Mouse (Mus musculus): Measurements from ENCODE around the gene Primpol. TPM values are rescaled to one million over a fixed set of nuclear protein-coding genes. Genes with fewer than 3 reads are reported as not detected.
A peak's percentile ranks its signal among the peaks of the same experiment; 100 is the strongest.

Primpol gene
- polyA plus RNA-seq (2016; fragmentation: Nextera tagmentation; extraction: Ambion mirVana) = 8.2 and 8.4 TPM in 2 replicates

GRCm38 (mm10) chr8:46616879-46617689 lies at the start of gene Primpol, which contains the start of gene Casp3:
Gene Primpol (minus strand): TSS chr8:46617212.
Gene Casp3 (plus strand): TSS chr8:46617291.
- Histone ChIP-seq H3K27me3 (ENCODE audit: insufficient read depth, poor library complexity, severe bottlenecking) (no peaks in the 10 kb centered on the region), H3K4me1 (replicated peaks) (peaks cover 38% of the 10 kb centered on the region), H3K27ac (peak within 1 kb of the TSS; percentile 96), H3K9me3 (no peaks in the 10 kb centered on the region), H3K4me3 (peak within 1 kb of the TSS; percentile 93), H3K36me3 (no peaks in the 10 kb centered on the region; the same call in 1 of the 2 replicates)
- peak; percentile 99 for DNase-seq (ENCODE audit: low spot score)
- WGBS = 1% methylated on average over 53 of the region's 54 CpGs

- H3K4me3 ChIP-seq = no peak overlapping the region
- 88% methylated on average over 2 of the region's 2 CpGs for WGBS
- DNase-seq (ENCODE audit: low spot score) = no peak
- H3K27me3 ChIP-seq (ENCODE audit: insufficient read depth, poor library complexity, severe bottlenecking) = no peaks in the 10 kb centered on the region
- H3K27ac ChIP-seq = no peak overlapping the region
- H3K4me1 ChIP-seq (replicated peaks) = no peaks in the 10 kb centered on the region
- H3K9me3 ChIP-seq = no peaks in the 10 kb centered on the region
- H3K36me3 ChIP-seq = no peaks in the 10 kb centered on the region
Observed at GRCm38 (mm10) chr8:46655919-46656318, 38.9 kb upstream of the Primpol start.

- Histone ChIP-seq H3K36me3 (no peaks in the 10 kb centered on the region), H3K4me1 (replicated peaks) (no peaks in the 10 kb centered on the region), H3K4me3 (no peak overlapping the region), H3K9me3 (no peaks in the 10 kb centered on the region), H3K27me3 (ENCODE audit: insufficient read depth, poor library complexity, severe bottlenecking) (no peaks in the 10 kb centered on the region), H3K27ac (no peak overlapping the region)
- no peak for DNase-seq (ENCODE audit: low spot score)
- WGBS = 87% methylated on average over 9 of the region's 9 CpGs
Observed at GRCm38 (mm10) chr8:46651872-46652271, 34.9 kb upstream of the Primpol start.

- no peak overlapping the region for H3K4me3 ChIP-seq
- no peak overlapping the region for H3K27ac ChIP-seq
- H3K9me3 ChIP-seq = no peaks in the 10 kb centered on the region
- DNase-seq (ENCODE audit: low spot score) = no peak
- H3K4me1 ChIP-seq (replicated peaks) = no peaks in the 10 kb centered on the region
- no peaks in the 10 kb centered on the region; the same call in 1 of the 2 replicates for H3K36me3 ChIP-seq
- 92% methylated on average over 4 of the region's 4 CpGs for WGBS
- H3K27me3 ChIP-seq (ENCODE audit: insufficient read depth, poor library complexity, severe bottlenecking) = no peaks in the 10 kb centered on the region
Observed at GRCm38 (mm10) chr8:46648421-46648820, 31.4 kb upstream of the Primpol start.

GRCm38 (mm10) chr8:46641272-46641671 lies 24.3 kb upstream of the Primpol start:
- 92% methylated on average over 5 of the region's 5 CpGs for WGBS
- Histone ChIP-seq H3K4me3 (no peak overlapping the region), H3K36me3 (peaks cover 56% of the 10 kb centered on the region), H3K27me3 (ENCODE audit: insufficient read depth, poor library complexity, severe bottlenecking) (no peaks in the 10 kb centered on the region), H3K27ac (no peak overlapping the region), H3K4me1 (replicated peaks) (no peaks in the 10 kb centered on the region), H3K9me3 (no peaks in the 10 kb centered on the region)
- DNase-seq (ENCODE audit: low spot score) = no peak

- Histone ChIP-seq H3K27me3 (ENCODE audit: insufficient read depth, poor library complexity, severe bottlenecking) (no peaks in the 10 kb centered on the region), H3K4me3 (no peak overlapping the region), H3K9me3 (no peaks in the 10 kb centered on the region), H3K27ac (no peak overlapping the region), H3K36me3 (peaks cover 70% of the 10 kb centered on the region), H3K4me1 (replicated peaks) (no peaks in the 10 kb centered on the region)
- no peak for DNase-seq (ENCODE audit: low spot score)
- 86% methylated on average over 5 of the region's 5 CpGs for WGBS
Observed at GRCm38 (mm10) chr8:46639852-46640251, 22.8 kb upstream of the Primpol start.

- no peaks in the 10 kb centered on the region for H3K9me3 ChIP-seq
- no peak overlapping the region for H3K27ac ChIP-seq
- H3K27me3 ChIP-seq (ENCODE audit: insufficient read depth, poor library complexity, severe bottlenecking) = no peaks in the 10 kb centered on the region
- H3K4me1 ChIP-seq (replicated peaks) = no peaks in the 10 kb centered on the region
- peaks cover 78% of the 10 kb centered on the region for H3K36me3 ChIP-seq
- no peak overlapping the region for H3K4me3 ChIP-seq
- WGBS = 83% methylated on average over 6 of the region's 6 CpGs
- no peak for DNase-seq (ENCODE audit: low spot score)
Observed at GRCm38 (mm10) chr8:46639010-46639571, 22.1 kb upstream of the Primpol start.

- no peaks in the 10 kb centered on the region for H3K27me3 ChIP-seq (ENCODE audit: insufficient read depth, poor library complexity, severe bottlenecking)
- 89% methylated on average over 4 of the region's 4 CpGs for WGBS
- no peak overlapping the region for H3K27ac ChIP-seq
- H3K9me3 ChIP-seq = no peaks in the 10 kb centered on the region
- peaks cover 83% of the 10 kb centered on the region for H3K36me3 ChIP-seq
- H3K4me1 ChIP-seq (replicated peaks) = peaks cover 7% of the 10 kb centered on the region; the same call in 1 of the 2 replicates
- no peak overlapping the region for H3K4me3 ChIP-seq
- DNase-seq (ENCODE audit: low spot score) = no peak
Observed at GRCm38 (mm10) chr8:46630932-46631331, 13.9 kb upstream of the Primpol start.

- no peaks in the 10 kb centered on the region for H3K27me3 ChIP-seq (ENCODE audit: insufficient read depth, poor library complexity, severe bottlenecking)
- H3K4me1 ChIP-seq (replicated peaks) = peaks cover 7% of the 10 kb centered on the region; the same call in 1 of the 2 replicates
- no peak for DNase-seq (ENCODE audit: low spot score)
- H3K4me3 ChIP-seq = no peak overlapping the region
- H3K36me3 ChIP-seq = peaks cover 78% of the 10 kb centered on the region
- 95% methylated on average over 3 of the region's 3 CpGs for WGBS
- no peak overlapping the region for H3K27ac ChIP-seq
- H3K9me3 ChIP-seq = no peaks in the 10 kb centered on the region
Observed at GRCm38 (mm10) chr8:46630422-46630821, 13.4 kb upstream of the Primpol start.

GRCm38 (mm10) chr8:46628645-46629044 lies 11.6 kb upstream of the Primpol start:
- Histone ChIP-seq H3K4me3 (no peak overlapping the region), H3K27ac (no peak overlapping the region), H3K9me3 (no peaks in the 10 kb centered on the region), H3K4me1 (replicated peaks) (peaks cover 7% of the 10 kb centered on the region), H3K27me3 (ENCODE audit: insufficient read depth, poor library complexity, severe bottlenecking) (no peaks in the 10 kb centered on the region), H3K36me3 (peaks cover 66% of the 10 kb centered on the region)
- 98% methylated on average over 1 of the region's 1 CpGs for WGBS
- DNase-seq (ENCODE audit: low spot score) = no peak

GRCm38 (mm10) chr8:46627881-46628280 lies 10.9 kb upstream of the Primpol start:
- Histone ChIP-seq H3K27ac (no peak overlapping the region), H3K4me1 (replicated peaks) (peaks cover 7% of the 10 kb centered on the region), H3K4me3 (no peak overlapping the region), H3K27me3 (ENCODE audit: insufficient read depth, poor library complexity, severe bottlenecking) (no peaks in the 10 kb centered on the region), H3K36me3 (peaks cover 58% of the 10 kb centered on the region), H3K9me3 (no peaks in the 10 kb centered on the region)
- DNase-seq (ENCODE audit: low spot score) = no peak
- WGBS = 72% methylated on average over 7 of the region's 7 CpGs

- H3K4me3 ChIP-seq = no peak overlapping the region
- no peaks in the 10 kb centered on the region for H3K27me3 ChIP-seq (ENCODE audit: insufficient read depth, poor library complexity, severe bottlenecking)
- no peaks in the 10 kb centered on the region for H3K9me3 ChIP-seq
- peaks cover 7% of the 10 kb centered on the region for H3K4me1 ChIP-seq (replicated peaks)
- no peak for DNase-seq (ENCODE audit: low spot score)
- no peak overlapping the region for H3K27ac ChIP-seq
- WGBS = 96% methylated on average over 5 of the region's 5 CpGs
- H3K36me3 ChIP-seq = peaks cover 50% of the 10 kb centered on the region
Observed at GRCm38 (mm10) chr8:46626642-46627041, 9.6 kb upstream of the Primpol start.

GRCm38 (mm10) chr8:46625166-46625565 lies 8.2 kb upstream of the Primpol start:
- no peak for DNase-seq (ENCODE audit: low spot score)
- peaks cover 35% of the 10 kb centered on the region for H3K36me3 ChIP-seq
- H3K4me1 ChIP-seq (replicated peaks) = peaks cover 8% of the 10 kb centered on the region
- H3K4me3 ChIP-seq = no peak overlapping the region
- H3K27ac ChIP-seq = no peak overlapping the region
- WGBS = 73% methylated on average over 1 of the region's 1 CpGs
- no peaks in the 10 kb centered on the region for H3K9me3 ChIP-seq
- no peaks in the 10 kb centered on the region for H3K27me3 ChIP-seq (ENCODE audit: insufficient read depth, poor library complexity, severe bottlenecking)

All from hindbrain, embryonic 10.5 days (tissue).